Mouse (Mus musculus) cerebellum, adult 9-11 months (tissue): Measurements from ENCODE around the gene Tspan1.
A peak's percentile ranks its signal among the peaks of the same experiment; 100 is the strongest.

ENCODE experiments used
- DNase-seq: peaks from one replicate; pipeline ENCODE4 v3.0.0; 2022

The Tspan1 gene

GRCm38 (mm10) chr4:116167404-116167803 is at the start of gene Tspan1:
Tspan1 (minus strand) TSS chr4:116167601.
- DNase-seq, result no peak

- DNase-seq, result peak; percentile 84
Measured at GRCm38 (mm10) chr4:116217046-116217445, 49.6 kb upstream of the Tspan1 start.

GRCm38 (mm10) chr4:116215895-116216605 is 48.6 kb upstream of the Tspan1 start:
- DNase-seq, result peak; percentile 88

- no peak for DNase-seq
Measured at GRCm38 (mm10) chr4:116208891-116209290, 41.5 kb upstream of the Tspan1 start.

GRCm38 (mm10) chr4:116206531-116206930 is 39.1 kb upstream of the Tspan1 start:
- no peak for DNase-seq

GRCm38 (mm10) chr4:116204422-116204821 is 37.0 kb upstream of the Tspan1 start:
- DNase-seq, result no peak

GRCm38 (mm10) chr4:116198422-116198821 is 31.0 kb upstream of the Tspan1 start:
- peak; percentile 53 for DNase-seq

GRCm38 (mm10) chr4:116193583-116194383 is 26.4 kb upstream of the Tspan1 start:
- no peak for DNase-seq

GRCm38 (mm10) chr4:116192286-116192835 is 25.0 kb upstream of the Tspan1 start:
- no peak for DNase-seq

GRCm38 (mm10) chr4:116185083-116185482 is 17.7 kb upstream of the Tspan1 start:
- DNase-seq, result peak; percentile 47

- DNase-seq, result peak; percentile 77
Measured at GRCm38 (mm10) chr4:116182745-116183144, 15.3 kb upstream of the Tspan1 start.

- DNase-seq, result no peak
Measured at GRCm38 (mm10) chr4:116182079-116182478, 14.7 kb upstream of the Tspan1 start.

GRCm38 (mm10) chr4:116177140-116177539 is 9.7 kb upstream of the Tspan1 start:
- peak; percentile 86 for DNase-seq

- DNase-seq, result peak; percentile 99
Measured at GRCm38 (mm10) chr4:116176543-116176988, 9.2 kb upstream of the Tspan1 start.

GRCm38 (mm10) chr4:116175711-116176542 is 8.5 kb upstream of the Tspan1 start:
- DNase-seq, result peak; percentile 90

GRCm38 (mm10) chr4:116175136-116175535 is 7.7 kb upstream of the Tspan1 start:
- DNase-seq, result no peak

GRCm38 (mm10) chr4:116174466-116175116 is 7.2 kb upstream of the Tspan1 start:
- DNase-seq, result peak; percentile 90

- peak; percentile 57 for DNase-seq
Measured at GRCm38 (mm10) chr4:116173752-116174151, 6.4 kb upstream of the Tspan1 start.

GRCm38 (mm10) chr4:116173072-116173471 is 5.7 kb upstream of the Tspan1 start, which contains the start of the genes 1700042G07Rik and Gm49337:
1700042G07Rik (plus strand) TSS chr4:116173372.
Gm49337 (plus strand) TSS chr4:116173384.
- DNase-seq, result peak; percentile 60

GRCm38 (mm10) chr4:116169353-116169672 is 1.9 kb upstream of the Tspan1 start:
- no peak for DNase-seq

- peak; percentile 82 for DNase-seq
Measured at GRCm38 (mm10) chr4:116168617-116169352, 1.4 kb upstream of the Tspan1 start.
